Mouse (Mus musculus) adrenal gland, adult 2 months (tissue): ENCODE results near the gene Rack1. TPM values are rescaled to one million over a fixed set of nuclear protein-coding genes. Genes with fewer than 3 reads are reported as not detected.
"Not testable (repeated sequence)": the region's sequence is repeated elsewhere in the genome, so short reads cannot be mapped to it uniquely, and the experiment has no call there.

ENCODE experiments used
- DNase-seq: peaks from one replicate; pipeline ENCODE4 v3.0.0; 2021
- polyA plus RNA-seq: library from polyadenylated mRNA; depleted of rRNA; stranded (reverse); fragments of >200 nt; gene quantifications from 2 replicates; pipeline ENCODE4 v1.2.3, GENCODE M21; 2012; rRNA removed
- total RNA-seq, 2 experiments: library from RNA; stranded (reverse); gene quantifications; 2 replicates each; pipeline ENCODE4 v1.2.3; 2021

Gene Rack1
- total and polyA plus RNA-seq, 3 experiments = 663 to 1,385 (median 695) TPM

DNA sequence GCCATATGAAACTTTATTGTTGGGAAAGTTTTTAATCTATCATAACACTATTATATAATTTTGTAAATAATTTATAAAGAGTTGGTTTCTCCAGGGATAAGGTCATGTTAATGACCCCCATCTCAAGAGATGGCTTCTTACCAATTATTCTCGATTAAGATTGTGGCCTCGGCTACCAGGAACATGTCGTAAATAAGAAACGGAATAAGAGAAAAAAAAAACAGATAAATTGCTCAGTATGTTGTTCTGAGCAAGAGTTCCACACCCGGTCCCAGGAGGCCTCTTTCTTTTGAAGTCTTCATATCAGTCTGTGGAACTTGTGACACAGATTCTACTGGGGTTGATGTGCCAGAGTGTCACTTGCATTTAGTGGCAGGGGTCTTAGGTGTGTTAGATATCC is 41.1 kb downstream of the Rack1 start:
- no peak for DNase-seq

DNA sequence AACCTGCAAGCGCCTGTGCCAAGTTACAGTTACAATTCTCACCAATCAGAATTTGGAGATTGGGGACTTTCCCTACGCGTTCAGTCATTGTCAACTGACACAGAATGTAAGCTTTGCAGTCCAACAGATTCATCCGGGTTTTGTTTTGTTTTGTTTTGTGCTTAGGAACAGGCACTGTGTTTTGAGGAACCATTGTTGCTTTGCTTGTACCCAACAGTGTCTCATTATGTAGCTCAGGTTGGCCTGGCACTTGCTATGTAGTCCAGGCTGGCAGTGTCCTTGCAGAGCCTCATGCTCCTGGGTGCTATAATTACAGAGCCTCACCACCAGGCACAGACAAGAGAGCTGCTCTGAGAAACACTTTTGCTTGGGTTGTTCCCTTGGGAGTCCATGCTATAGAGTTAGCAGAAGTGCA is 42.3 kb downstream of the Rack1 start:
- DNase-seq = no peak

DNA sequence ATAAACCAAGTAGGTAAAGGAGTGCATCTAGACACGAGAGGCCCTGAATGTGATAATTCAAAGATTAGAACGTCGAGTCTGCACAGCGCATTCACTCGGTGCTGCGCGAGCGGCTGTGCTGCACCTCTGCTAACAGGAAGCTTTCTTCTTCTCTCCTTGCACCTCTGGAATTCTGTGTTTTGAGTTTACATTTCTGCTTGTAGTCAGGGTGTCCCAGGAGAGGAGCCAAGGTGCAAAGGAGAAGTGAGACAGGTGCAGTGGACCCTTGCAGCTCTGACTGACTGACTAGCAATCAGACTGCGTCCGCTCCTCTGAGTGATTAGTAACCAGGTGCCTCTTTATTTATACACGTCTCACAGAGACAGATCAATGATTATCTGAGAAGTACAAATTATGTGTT is 43.1 kb downstream of the Rack1 start:
- DNase-seq = no peak

DNA sequence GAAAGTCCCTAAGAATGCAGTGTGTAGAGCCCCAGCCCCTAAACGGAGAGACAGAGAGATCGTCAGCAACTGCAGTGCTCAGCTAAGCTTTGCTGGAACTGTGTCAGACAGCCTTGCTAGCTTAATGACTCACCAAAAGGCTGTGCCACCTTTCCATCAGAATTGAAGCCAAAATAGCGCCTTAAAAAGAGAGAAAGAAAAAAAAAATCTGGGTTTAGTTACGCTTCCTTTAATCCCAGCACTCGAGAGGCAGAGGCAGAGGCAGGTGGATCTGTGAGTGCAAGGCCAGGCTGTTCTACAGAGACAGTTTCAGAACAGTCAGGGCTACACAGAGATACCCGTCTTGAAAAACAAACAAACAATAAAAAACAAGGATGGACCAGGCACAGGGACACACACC is 44.2 kb downstream of the Rack1 start:
- DNase-seq = peak; percentile 63

DNA sequence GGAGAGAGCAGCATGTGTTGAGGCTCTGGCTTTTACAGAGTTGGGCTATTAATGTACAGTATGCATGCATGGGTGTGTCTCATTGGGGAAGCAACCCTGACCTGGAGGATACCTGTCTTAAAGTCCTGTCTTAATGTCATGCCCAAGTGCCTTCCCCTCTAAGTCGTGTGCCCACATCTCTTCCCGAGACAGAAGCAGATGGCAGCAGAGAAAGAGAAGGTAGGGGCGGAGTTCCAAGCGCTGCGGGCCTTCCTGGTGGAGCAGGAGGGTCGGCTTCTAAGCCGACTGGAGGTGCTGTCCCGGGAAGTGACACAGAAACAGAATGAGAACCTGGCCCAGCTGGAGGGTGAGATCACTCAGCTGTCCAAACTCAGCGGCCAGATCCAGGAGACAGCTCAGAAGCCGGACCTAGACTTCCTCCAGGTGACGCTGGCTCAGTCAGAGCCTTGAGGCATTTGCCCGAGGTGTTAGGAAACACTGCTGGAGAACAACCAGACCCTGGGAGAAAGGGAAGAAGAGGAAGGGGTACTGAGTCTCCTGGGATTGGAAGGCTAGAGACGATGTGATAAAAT is 45.2 kb downstream of the Rack1 start:
- no peak for DNase-seq

DNA sequence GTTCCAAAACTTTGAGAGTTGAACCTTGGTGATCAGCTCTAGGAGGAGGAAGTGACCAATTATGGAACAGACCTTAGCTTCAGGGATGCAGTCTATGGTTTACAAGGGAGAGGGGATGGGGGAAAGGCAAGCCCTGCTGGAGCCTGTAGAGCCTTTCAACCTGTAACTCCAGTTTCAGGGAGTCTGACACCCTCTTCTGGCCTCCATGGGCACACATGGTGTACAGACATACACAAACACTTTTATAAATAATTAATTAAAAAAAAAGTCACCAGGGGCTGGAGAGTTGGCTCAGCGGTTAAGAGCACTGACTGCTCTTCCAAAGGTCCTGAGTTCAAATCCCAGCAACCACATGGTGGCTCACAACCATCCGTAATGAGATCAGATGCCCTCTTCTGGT is 46.2 kb downstream of the Rack1 start:
- DNase-seq = not testable (repeated sequence)

DNA sequence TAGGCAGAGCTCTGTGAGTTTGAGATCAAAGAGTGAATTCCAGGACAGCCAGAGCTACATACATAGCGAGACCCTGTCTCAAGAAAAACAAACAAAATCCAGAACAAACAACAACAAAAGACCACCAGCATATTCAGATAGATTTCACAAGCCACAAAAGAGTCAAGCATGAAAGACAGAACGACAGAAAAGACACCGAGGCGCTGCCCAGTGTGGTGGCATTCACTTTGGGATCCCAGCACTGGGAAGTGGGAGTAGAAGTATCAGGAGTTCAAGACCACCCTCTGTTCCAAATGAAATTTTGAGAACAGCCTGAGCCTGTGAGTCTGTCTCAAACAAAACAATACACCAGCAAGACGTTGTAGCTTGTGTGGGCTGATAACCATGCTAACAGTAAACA is 46.7 kb downstream of the Rack1 start:
- DNase-seq = no peak

DNA sequence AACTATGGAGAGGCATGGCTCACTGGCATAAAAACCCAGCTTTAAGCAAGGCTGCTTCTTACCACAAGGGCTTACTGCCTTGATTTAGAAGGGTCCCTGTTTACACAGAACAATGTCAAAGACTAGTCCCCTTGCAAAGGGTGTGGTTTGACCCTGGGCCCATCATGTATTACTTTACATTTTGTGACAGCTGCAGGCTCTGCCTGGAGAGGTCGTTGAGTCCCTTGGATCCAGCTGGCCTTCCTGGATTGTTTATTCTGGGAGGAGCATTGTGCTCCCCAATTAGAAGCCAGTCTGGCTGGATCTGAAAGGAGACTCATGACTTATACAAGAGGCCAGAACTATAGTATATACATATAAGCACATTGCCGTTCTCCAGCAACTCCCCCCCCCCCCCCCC is 50.1 kb downstream of the Rack1 start:
- no peak for DNase-seq

DNA sequence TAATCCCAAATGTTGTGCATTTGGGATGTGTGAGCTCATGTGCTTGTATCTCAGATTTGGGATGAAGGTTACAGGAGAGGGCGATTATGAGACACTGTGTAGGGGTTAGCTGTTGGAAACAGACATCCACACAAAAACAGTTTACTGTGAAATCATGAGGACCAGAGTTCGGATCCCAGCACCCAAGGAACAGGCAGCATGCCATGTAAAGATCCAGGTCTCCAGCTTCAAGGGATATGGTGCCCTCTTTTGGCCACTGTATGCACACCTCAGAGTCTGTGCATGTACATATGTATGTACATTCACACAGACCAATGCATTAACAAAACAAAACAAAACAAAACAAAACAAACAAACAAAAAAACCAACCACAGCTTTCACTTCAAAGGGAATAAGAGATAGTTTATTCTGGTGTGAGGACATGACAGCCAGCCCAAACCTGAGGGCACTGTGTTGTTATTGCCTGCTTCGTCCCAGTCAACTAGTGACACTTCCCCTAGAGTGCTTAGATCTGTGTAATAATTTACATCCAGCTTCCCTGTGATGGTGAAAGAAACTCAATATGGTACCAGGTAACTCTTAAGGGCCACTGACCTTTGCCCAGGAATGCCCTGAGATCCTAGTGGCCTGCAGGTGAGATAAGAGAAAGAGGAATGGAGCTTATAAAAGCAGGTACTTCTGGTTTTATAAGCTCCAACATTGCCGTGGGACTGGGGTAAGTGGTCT is 51.3 kb downstream of the Rack1 start:
- no peak for DNase-seq

DNA sequence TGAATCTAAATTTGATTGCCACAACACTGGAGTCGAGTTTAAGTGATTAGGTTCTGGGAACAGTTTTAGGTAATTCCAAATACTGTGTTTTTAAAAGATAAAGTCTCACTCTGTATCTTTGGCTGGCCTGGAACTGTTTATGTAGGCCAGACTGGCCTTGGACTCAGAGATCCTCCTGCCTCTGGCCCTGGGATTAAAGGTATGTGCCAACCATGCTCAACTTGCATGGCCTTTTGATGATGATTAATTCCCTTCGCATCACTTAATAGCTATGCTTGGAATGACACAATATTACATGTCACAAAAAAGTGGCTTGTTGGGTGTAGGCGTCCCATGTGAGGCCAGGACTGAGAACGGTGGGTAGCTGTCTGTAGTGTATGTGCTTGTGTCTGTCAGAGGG is 52.1 kb downstream of the Rack1 start:
- DNase-seq = peak; percentile 69

DNA sequence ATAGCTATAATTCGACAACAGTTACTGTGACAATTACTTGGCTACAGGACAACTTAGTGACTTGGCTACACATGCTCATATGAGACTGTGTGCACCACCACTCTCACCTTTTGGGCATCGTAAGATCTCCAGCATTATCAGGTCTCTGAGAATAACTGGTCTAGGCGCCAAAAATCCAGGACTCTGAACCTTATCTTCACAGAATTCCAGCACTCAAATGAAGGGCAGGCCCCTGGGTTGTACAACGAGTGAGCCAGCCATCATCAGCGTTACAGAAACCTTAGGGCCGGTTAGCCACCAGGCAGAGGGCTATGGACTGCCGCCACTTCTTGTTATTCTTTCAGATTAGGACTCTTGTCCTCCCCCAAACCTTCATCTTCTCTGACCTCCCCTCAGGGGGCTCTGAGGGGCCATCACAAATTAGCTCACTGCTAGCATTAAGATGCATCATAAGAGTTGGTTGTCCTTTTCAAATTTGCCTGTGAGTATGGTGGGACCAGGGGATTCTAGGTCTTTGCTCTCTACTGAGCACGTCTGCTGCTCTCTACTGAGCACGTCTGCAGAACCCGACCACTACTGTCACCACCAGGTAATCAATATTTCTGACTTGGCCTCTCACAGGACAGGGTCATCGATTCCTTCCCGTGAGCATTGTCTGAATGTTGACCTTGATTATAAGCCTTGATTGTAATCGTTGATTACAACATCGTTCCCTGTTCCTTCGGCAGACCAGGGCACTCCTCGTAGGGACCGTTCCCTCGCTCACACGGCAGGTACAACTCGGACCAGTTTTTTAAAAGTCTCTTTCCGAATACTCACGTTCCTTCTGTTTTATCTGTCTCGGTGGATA is 52.7 kb downstream of the Rack1 start:
- DNase-seq = peak; percentile 37

DNA sequence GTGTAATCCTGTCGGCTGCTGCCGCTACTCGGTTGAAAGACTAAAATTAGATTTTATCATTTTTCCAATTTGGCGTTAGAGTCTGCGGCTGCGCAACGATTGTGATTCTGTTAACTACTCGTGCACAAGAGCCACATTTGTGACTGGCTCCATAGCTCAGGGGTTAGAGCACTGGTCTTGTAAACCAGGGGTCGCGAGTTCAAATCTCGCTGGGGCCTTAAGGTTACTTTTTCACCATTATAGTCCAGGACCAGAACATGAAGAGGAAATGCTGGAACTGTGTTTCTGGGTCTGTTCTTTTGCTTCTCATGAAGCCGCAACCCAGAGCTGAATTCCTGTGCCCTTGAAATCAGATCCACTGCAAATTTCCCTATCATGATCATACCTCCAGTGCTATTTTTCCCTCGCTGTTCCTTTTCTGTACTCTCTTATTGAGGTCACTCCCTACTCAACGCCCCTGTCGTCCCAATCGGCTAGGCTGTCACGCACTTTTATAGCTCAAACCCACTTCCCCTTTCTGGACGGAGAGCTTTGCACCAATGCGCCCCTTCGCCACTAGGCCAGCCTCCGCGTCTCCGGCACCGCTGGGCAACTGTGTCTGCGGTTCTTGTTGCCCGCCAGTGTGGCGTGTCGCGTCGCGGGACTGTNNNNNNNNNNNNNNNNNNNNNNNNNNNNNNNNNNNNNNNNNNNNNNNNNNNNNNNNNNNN is 53.5 kb downstream of the Rack1 start:
- DNase-seq = peak; percentile 93

Other genes starting within 250 kb of the Rack1 start
- 10 to 100 TPM; 38.6 to 45.0 TPM for gene Trim41, start 17.0 kb downstream of the Rack1 start, total RNA-seq
- gene Trim41, start 17.0 kb downstream of the Rack1 start, polyA plus RNA-seq = 36.5 and 38.6 TPM in 2 replicates
- 1 to 10 TPM; 8.8 to 9.0 TPM for gene Trim7, start 25.8 kb downstream of the Rack1 start, total RNA-seq
- gene Trim7, start 25.8 kb downstream of the Rack1 start, polyA plus RNA-seq = 16.5 and 21.0 TPM in 2 replicates
- gene Gm12184, start 26.3 kb downstream of the Rack1 start, total RNA-seq = 1 to 10 TPM; 1.8 to 6.2 TPM
- 10.5 and 17.5 TPM in 2 replicates for gene Gm12184, start 26.3 kb downstream of the Rack1 start, polyA plus RNA-seq
- gene Irgm1, start 71.4 kb downstream of the Rack1 start, total RNA-seq = 10 to 100 TPM; 19.8 to 22.3 TPM
- gene Irgm1, start 71.4 kb downstream of the Rack1 start, polyA plus RNA-seq = 4.1 and 6.3 TPM in 2 replicates
- gene Gm5431, start 101.9 kb downstream of the Rack1 start, total RNA-seq = 1 to 10 TPM; 1.8 to 2.9 TPM
- 0.09 and 0.12 TPM in 2 replicates for gene Gm5431, start 101.9 kb downstream of the Rack1 start, polyA plus RNA-seq
- gene Psme2b, start 145.9 kb downstream of the Rack1 start, total RNA-seq = 1 to 10 TPM; 3.1 to 3.8 TPM
- 3.2 and 3.7 TPM in 2 replicates for gene Psme2b, start 145.9 kb downstream of the Rack1 start, polyA plus RNA-seq
- gene Olfr56, start 178.6 kb downstream of the Rack1 start, total RNA-seq = not detected
- gene Olfr56, start 178.6 kb downstream of the Rack1 start, polyA plus RNA-seq = 0.04 and 0.07 TPM in 2 replicates
- gene 9930111J21Rik1, start 179.1 kb downstream of the Rack1 start, total RNA-seq = 1 to 10 TPM; 1.7 to 2.9 TPM
- gene 9930111J21Rik1, start 179.1 kb downstream of the Rack1 start, polyA plus RNA-seq = 0.80 and 0.86 TPM in 2 replicates
- gene Gm12185, start 191.9 kb downstream of the Rack1 start, total RNA-seq = 1 to 10 TPM; 1.9 to 3.3 TPM
- 0.03 and 0.06 TPM in 2 replicates for gene Gm12185, start 191.9 kb downstream of the Rack1 start, polyA plus RNA-seq
- 1 to 10 TPM; 3.3 to 3.8 TPM for gene Tgtp1, start 193.8 kb downstream of the Rack1 start, total RNA-seq
- gene Tgtp1, start 193.8 kb downstream of the Rack1 start, polyA plus RNA-seq = 0.07 and 0.29 TPM in 2 replicates